In the genomic region with DNA sequence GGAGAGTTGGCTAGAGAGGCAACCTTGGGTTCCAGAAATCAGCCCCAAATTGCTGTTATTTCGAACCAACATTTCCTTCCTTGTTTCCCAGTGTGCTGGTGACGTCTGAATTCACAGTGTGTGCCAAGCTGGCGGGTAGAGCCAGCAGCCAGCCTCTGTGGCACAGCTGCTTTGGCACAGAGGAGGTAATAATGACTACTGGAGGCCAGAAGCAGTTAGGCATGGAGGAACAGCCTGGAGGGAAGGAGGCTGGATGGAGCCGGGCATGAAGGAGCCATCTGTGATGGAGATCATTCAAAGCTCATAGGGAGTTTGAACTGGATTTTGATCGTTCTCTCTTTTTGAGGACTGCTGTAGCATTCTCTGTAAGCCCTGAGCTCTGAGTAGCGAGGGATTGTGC, we compare ENCODE assay signal across 27 mouse cellular contexts. TPM values are rescaled to one million over a fixed set of nuclear protein-coding genes. Genes with fewer than 3 reads are reported as not detected.
DNase-seq lines count a peak whose midpoint lies in the region; ATAC-seq lines count a peak whose summit lies in the region.
"Had no signal": no experiment of that assay in that cellular context is flagged by ENCODE, and none has a peak within 500 bp of the region (broad histone marks: within the 10 kb centered on the region; RNA-seq: fewer than 3 reads in every experiment).

No protein-coding gene starts in this region.

- H3K4me1 ChIP-seq in hindbrain, embryonic 15.5 days (replicated peaks), result no peaks in the 10 kb centered on the region
- no peaks in the 10 kb centered on the region for H3K4me1 ChIP-seq in hindbrain, embryonic 11.5 days (replicated peaks; ENCODE audit: control insufficient read depth, insufficient read depth, low read length)
- no peaks in the 10 kb centered on the region for H3K4me1 ChIP-seq in hindbrain, embryonic 16.5 days (ENCODE audit: control insufficient read depth, insufficient read depth, low read depth, low read length)
- H3K4me1 ChIP-seq in neural tube, embryonic 15.5 days, result no peaks in the 10 kb centered on the region
- H3K4me1 ChIP-seq: forebrain, embryonic 13.5 days; liver, embryonic 12.5 days; midbrain, embryonic 13.5 days had no signal

- no peak overlapping the region for H3K4me2 ChIP-seq in hindbrain, embryonic 15.5 days
- H3K4me2 ChIP-seq in hindbrain, embryonic 11.5 days (replicated peaks; ENCODE audit: low read depth, low read length), result no peak overlapping the region
- no peak overlapping the region for H3K4me2 ChIP-seq in hindbrain, embryonic 16.5 days (ENCODE audit: low read length)
- H3K4me2 ChIP-seq in neural tube, embryonic 15.5 days, result no peak overlapping the region
- H3K4me2 ChIP-seq: embryonic facial prominence, embryonic 13.5 days; forebrain, embryonic 13.5 days; heart, embryonic 11.5 days; liver, embryonic 12.5 days; midbrain, embryonic 13.5 days had no signal

- H3K4me3 ChIP-seq in hindbrain, embryonic 15.5 days, result no peak overlapping the region
- H3K4me3 ChIP-seq in hindbrain, embryonic 11.5 days (ENCODE audit: low read depth, low read length), result no peak overlapping the region
- H3K4me3 ChIP-seq in hindbrain, embryonic 16.5 days (ENCODE audit: low read length), result no peak overlapping the region
- no peak overlapping the region for H3K4me3 ChIP-seq in neural tube, embryonic 15.5 days (replicated peaks)
- H3K4me3 ChIP-seq: embryonic facial prominence, embryonic 13.5 days; forebrain, embryonic 13.5 days; layer of hippocampus, adult 2 months; left cerebral cortex, adult 2 months; liver, embryonic 12.5 days; midbrain, embryonic 13.5 days had no signal

- 69% methylated on average over 6 of the region's 6 CpGs for WGBS in hindbrain, embryonic 15.5 days
- WGBS in hindbrain, embryonic 11.5 days, result 88% methylated on average over 6 of the region's 6 CpGs
- WGBS in hindbrain, embryonic 16.5 days, result 86% methylated on average over 6 of the region's 6 CpGs
- WGBS in neural tube, embryonic 15.5 days, result 67% methylated on average over 6 of the region's 6 CpGs

- H3K9me3 ChIP-seq in hindbrain, embryonic 15.5 days, result no peaks in the 10 kb centered on the region
- H3K9me3 ChIP-seq in hindbrain, embryonic 11.5 days (ENCODE audit: control insufficient read depth, low read length), result no peaks in the 10 kb centered on the region
- no peaks in the 10 kb centered on the region for H3K9me3 ChIP-seq in hindbrain, embryonic 16.5 days (ENCODE audit: control insufficient read depth, low read length)
- no peaks in the 10 kb centered on the region for H3K9me3 ChIP-seq in neural tube, embryonic 15.5 days (replicated peaks)
- H3K9me3 ChIP-seq: embryonic facial prominence, embryonic 13.5 days; forebrain, embryonic 13.5 days; liver, embryonic 12.5 days; midbrain, embryonic 13.5 days had no signal

- H3K27me3 ChIP-seq in hindbrain, embryonic 15.5 days, result no peaks in the 10 kb centered on the region
- no peaks in the 10 kb centered on the region for H3K27me3 ChIP-seq in hindbrain, embryonic 11.5 days (ENCODE audit: control insufficient read depth, insufficient read depth, low read length)
- H3K27me3 ChIP-seq in hindbrain, embryonic 16.5 days (replicated peaks; ENCODE audit: control insufficient read depth, insufficient read depth, low read length), result no peaks in the 10 kb centered on the region
- H3K27me3 ChIP-seq in neural tube, embryonic 15.5 days (replicated peaks), result no peaks in the 10 kb centered on the region
- H3K27me3 ChIP-seq: embryonic facial prominence, embryonic 13.5 days; forebrain, embryonic 13.5 days; liver, embryonic 12.5 days; midbrain, embryonic 13.5 days had no signal

- no peak overlapping the region for H3K9ac ChIP-seq in hindbrain, embryonic 15.5 days
- no peak overlapping the region for H3K9ac ChIP-seq in hindbrain, embryonic 11.5 days (ENCODE audit: low read depth, low read length)
- H3K9ac ChIP-seq in hindbrain, embryonic 16.5 days (ENCODE audit: low read depth, low read length), result no peak overlapping the region
- H3K9ac ChIP-seq in neural tube, embryonic 15.5 days (replicated peaks), result no peak overlapping the region
- H3K9ac ChIP-seq: embryonic facial prominence, embryonic 13.5 days; forebrain, embryonic 13.5 days; liver, embryonic 12.5 days; midbrain, embryonic 13.5 days had no signal

- no peak overlapping the region for H3K27ac ChIP-seq in hindbrain, embryonic 15.5 days (replicated peaks)
- no peak overlapping the region for H3K27ac ChIP-seq in hindbrain, embryonic 11.5 days (ENCODE audit: low read depth, low read length)
- H3K27ac ChIP-seq in hindbrain, embryonic 16.5 days (ENCODE audit: low read depth, low read length), result no peak overlapping the region
- no peak overlapping the region; the same call in 1 of the 2 replicates for H3K27ac ChIP-seq in neural tube, embryonic 15.5 days (replicated peaks)
- H3K27ac ChIP-seq: embryonic facial prominence, embryonic 13.5 days; forebrain, embryonic 13.5 days; layer of hippocampus, adult 2 months; left cerebral cortex, adult 2 months; liver, embryonic 12.5 days; macrophage; midbrain, embryonic 13.5 days had no signal

- ATAC-seq in frontal cortex, adult (ENCODE audit: low TSS enrichment), result 0 out of 2 replicates have a peak, but pooled peaks have one; percentile 15
- ATAC-seq in hindbrain, embryonic 15.5 days (ENCODE audit: low FRiP score, low read depth), result peak; percentile 73
- ATAC-seq in hindbrain, embryonic 11.5 days (ENCODE audit: low FRiP score), result no peak
- peak; percentile 73 for ATAC-seq in hindbrain, embryonic 16.5 days
- peak; percentile 78; the same call in 1 of the 2 replicates for ATAC-seq in neural tube, embryonic 15.5 days (ENCODE audit: low FRiP score)
- ATAC-seq: forebrain, embryonic 13.5 days; liver, embryonic 12.5 days; lung, postnatal 0 days; midbrain, embryonic 13.5 days had no signal

- H3K36me3 ChIP-seq in hindbrain, embryonic 15.5 days, result peaks cover 4% of the 10 kb centered on the region; the same call in 1 of the 2 replicates
- H3K36me3 ChIP-seq in hindbrain, embryonic 11.5 days (ENCODE audit: control insufficient read depth, insufficient read depth, low read length), result no peaks in the 10 kb centered on the region
- no peaks in the 10 kb centered on the region for H3K36me3 ChIP-seq in hindbrain, embryonic 16.5 days (ENCODE audit: control insufficient read depth, insufficient read depth, low read length)
- no peaks in the 10 kb centered on the region for H3K36me3 ChIP-seq in neural tube, embryonic 15.5 days
- H3K36me3 ChIP-seq: embryonic facial prominence, embryonic 13.5 days; liver, embryonic 12.5 days had no signal

- DNase-seq in frontal cortex, postnatal 10 days (ENCODE audit: low spot score in 2 of 2), result no peak
- DNase-seq in hindbrain, embryonic 11.5 days (ENCODE audit: low spot score), result no peak
- no peak for DNase-seq in c-Kit-positive CD71-positive TER-119-positive erythroid progenitor cells, embryonic 14.5 days (ENCODE audit: low spot score)
- DNase-seq: adrenal gland, postnatal 25 days; B cell, adult 2 months; cerebellum, adult 8-10 months; gastrocnemius, postnatal 25 days; heart, adult 18-20 months; heart, postnatal 4 days; kidney, adult 2 months; kidney, postnatal 36 days; lung, adult 18-20 months; right cerebral cortex, postnatal 14 days; thymus, postnatal 4 days had no signal

RNA-seq across cellular contexts. Expression of gene Nrsn1, which starts 12.7 kb away (rescaled TPM):
- 68.3 and 73.5 TPM in 2 replicates for polyA plus RNA-seq in hindbrain, embryonic 15.5 days (2015; fragmentation: Nextera tagmentation; extraction: Ambion mirVana)
- polyA plus RNA-seq in hindbrain, embryonic 11.5 days (2014; fragmentation: Nextera tagmentation; extraction: Ambion mirVana), result 12.2 and 15.1 TPM in 2 replicates
- polyA plus RNA-seq in hindbrain, embryonic 16.5 days (2015; fragmentation: Nextera tagmentation; extraction: Ambion mirVana), result 80.7 and 81.0 TPM in 2 replicates
- polyA plus RNA-seq in neural tube, embryonic 15.5 days (2015; fragmentation: Nextera tagmentation; extraction: Ambion mirVana), result 57.4 and 68.9 TPM in 2 replicates
- polyA plus RNA-seq: heart, embryonic 11.5 days; macrophage had no signal
